Mouse (Mus musculus): ENCODE results near the gene Rhbg. TPM values are rescaled to one million over a fixed set of nuclear protein-coding genes. Genes with fewer than 3 reads are reported as not detected.

Gene Rhbg
- polyA plus RNA-seq, 1 experiment from 2014 or later = not detected

DNA sequence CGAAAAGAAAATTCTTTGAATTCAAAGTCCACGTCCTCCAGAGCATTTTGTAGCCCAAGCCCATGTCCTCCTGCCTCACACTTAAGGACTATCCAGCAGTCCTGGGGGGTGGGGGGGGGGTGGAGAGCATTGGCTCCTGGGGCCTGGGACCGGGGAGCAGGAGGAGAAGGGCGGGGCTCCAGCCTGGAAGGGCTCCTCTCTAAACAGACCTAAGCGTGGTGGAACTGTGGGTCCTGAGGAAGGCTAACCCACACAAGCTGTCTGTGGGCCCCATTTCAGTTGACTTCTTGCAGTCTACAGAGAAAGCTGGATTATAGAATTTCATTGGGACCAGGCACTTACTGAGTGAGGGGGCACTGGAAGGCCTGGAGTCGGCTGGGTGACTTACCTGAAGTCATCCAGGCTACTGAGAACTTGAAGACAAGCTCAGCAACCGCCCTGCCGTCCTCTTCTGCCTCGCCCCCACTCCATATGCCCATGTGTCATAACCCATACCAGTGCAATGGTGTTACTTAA lies 55.9 kb downstream of the Rhbg start:
- Histone ChIP-seq H3K4me1 (ENCODE audit: control insufficient read depth, insufficient read depth, low read length) (peaks cover 30% of the 10 kb centered on the region), H3K4me3 (ENCODE audit: low read depth, low read length) (no peak overlapping the region)
- DNase-seq (ENCODE audit: low spot score, missing footprints) = peak; percentile 94

DNA sequence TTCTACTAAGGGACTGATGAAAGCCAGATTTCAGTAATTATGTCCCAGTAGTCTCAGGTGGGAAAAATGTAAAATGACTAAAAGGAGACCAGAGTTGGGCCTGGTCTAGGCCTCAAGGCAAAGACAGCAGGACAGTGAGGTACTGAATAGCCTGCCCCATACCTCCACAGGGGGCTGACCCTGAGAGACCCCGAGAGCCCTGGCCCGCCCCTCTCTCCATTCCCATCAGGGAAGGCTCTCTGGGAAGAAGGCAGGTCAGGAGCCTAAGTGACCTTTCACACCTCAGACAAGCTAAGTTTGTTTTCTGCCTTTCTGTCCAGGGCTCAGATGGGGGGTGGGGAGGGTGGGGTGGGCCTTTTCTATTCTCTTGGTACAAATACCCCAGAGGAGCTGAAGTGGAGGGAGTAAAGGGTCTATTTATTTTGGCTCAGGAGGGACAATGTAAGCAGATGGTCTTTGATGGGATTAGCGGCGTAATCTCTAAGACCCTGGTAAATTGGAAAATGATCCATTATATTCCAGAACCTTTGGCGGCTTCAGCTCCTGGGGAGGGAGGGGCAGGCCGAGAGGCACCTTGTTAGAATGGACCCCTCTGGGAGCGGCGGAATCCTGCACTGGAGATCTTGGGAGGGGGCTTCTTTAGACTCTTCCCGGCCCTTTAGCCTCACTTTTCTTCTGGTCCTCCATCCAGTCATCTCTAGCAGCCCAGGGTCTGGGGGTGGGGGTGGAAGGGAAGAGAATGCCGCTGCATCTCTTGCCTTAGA lies 56.6 kb downstream of the Rhbg start:
- ATAC-seq (ENCODE audit: low FRiP score) = peak; percentile 81
- Histone ChIP-seq H3K27me3 (ENCODE audit: control insufficient read depth, insufficient read depth, low read length) (peaks cover 96% of the 10 kb centered on the region), H3K9me3 (ENCODE audit: control insufficient read depth, low read length) (peaks cover 6% of the 10 kb centered on the region; the same call in 1 of the 2 replicates), H3K36me3 (ENCODE audit: control insufficient read depth, insufficient read depth, low read length) (no peaks in the 10 kb centered on the region), H3K4me2 (peak overlapping the region; percentile 25), H3K4me1 (ENCODE audit: control insufficient read depth, insufficient read depth, low read length) (peaks cover 30% of the 10 kb centered on the region), H3K27ac (ENCODE audit: low read depth, low read length) (no peak overlapping the region), H3K9ac (ENCODE audit: low read length) (no peak overlapping the region), H3K4me3 (ENCODE audit: low read depth, low read length) (no peak overlapping the region)
- DNase-seq (ENCODE audit: low spot score, missing footprints) = peak; percentile 95
- WGBS = 2% methylated on average over 10 of the region's 10 CpGs

More for the DNA sequence above, 55.9 kb downstream of the Rhbg start:
- H3K27me3 ChIP-seq (ENCODE audit: control insufficient read depth, insufficient read depth, low read length) = peaks cover 96% of the 10 kb centered on the region
- WGBS = under 1% methylated on average over 9 of the region's 9 CpGs
- no peak overlapping the region for H3K27ac ChIP-seq (ENCODE audit: low read depth, low read length)
- H3K36me3 ChIP-seq (ENCODE audit: control insufficient read depth, insufficient read depth, low read length) = no peaks in the 10 kb centered on the region
- H3K9ac ChIP-seq (ENCODE audit: low read length) = no peak overlapping the region
- ATAC-seq (ENCODE audit: low FRiP score) = peak; percentile 53
- peak overlapping the region; percentile 25 for H3K4me2 ChIP-seq
- H3K9me3 ChIP-seq (ENCODE audit: control insufficient read depth, low read length) = peaks cover 3% of the 10 kb centered on the region; the same call in 1 of the 2 replicates

Small RNA genes lying within 50 kb of the gene (microRNA-seq; reads per million reads assigned to microRNA genes)
- gene Gm25641 (not detected), gene Mir3093 (15.5 reads per million, percentile 34 among the genes with 10 or more reads in this experiment), gene Mir9-1 (not detected)

Other genes with a start within 250 kb of the Rhbg start
- 0.11 TPM in 1 of 2 replicates, not detected in the other for gene Hapln2, start 227.1 kb downstream of the Rhbg start, polyA plus RNA-seq (2014; fragmentation: Nextera tagmentation; extraction: Ambion mirVana)
- gene Gpatch4, start 211.6 kb downstream of the Rhbg start, polyA plus RNA-seq (2014; fragmentation: Nextera tagmentation; extraction: Ambion mirVana) = 31.8 and 32.9 TPM in 2 replicates
- gene Naxe, start 196.2 kb downstream of the Rhbg start, polyA plus RNA-seq (2014; fragmentation: Nextera tagmentation; extraction: Ambion mirVana) = 126 and 128 TPM in 2 replicates
- not detected in 2 replicates for gene Ttc24, start 176.4 kb downstream of the Rhbg start, polyA plus RNA-seq (2014; fragmentation: Nextera tagmentation; extraction: Ambion mirVana)
- gene Iqgap3, start 172.7 kb downstream of the Rhbg start, polyA plus RNA-seq (2014; fragmentation: Nextera tagmentation; extraction: Ambion mirVana) = 15.0 and 16.5 TPM in 2 replicates
- gene Mef2d, start 112.3 kb downstream of the Rhbg start, polyA plus RNA-seq (2014; fragmentation: Nextera tagmentation; extraction: Ambion mirVana) = 9.0 and 10.9 TPM in 2 replicates
- gene Gm38392, start 32.5 kb upstream of the Rhbg start, polyA plus RNA-seq (2014; fragmentation: Nextera tagmentation; extraction: Ambion mirVana) = 0.11 TPM in 1 of 2 replicates, not detected in the other
- 7.5 and 7.9 TPM in 2 replicates for gene Tsacc, start 42.3 kb upstream of the Rhbg start, polyA plus RNA-seq (2014; fragmentation: Nextera tagmentation; extraction: Ambion mirVana)
- gene Cct3, start 42.4 kb upstream of the Rhbg start, polyA plus RNA-seq (2014; fragmentation: Nextera tagmentation; extraction: Ambion mirVana) = 746 and 783 TPM in 2 replicates
- gene Glmp, start 70.3 kb upstream of the Rhbg start, polyA plus RNA-seq (2014; fragmentation: Nextera tagmentation; extraction: Ambion mirVana) = 70.2 and 73.7 TPM in 2 replicates
- gene Tmem79, start 81.4 kb upstream of the Rhbg start, polyA plus RNA-seq (2014; fragmentation: Nextera tagmentation; extraction: Ambion mirVana) = 0.90 and 1.4 TPM in 2 replicates
- gene Smg5, start 81.6 kb upstream of the Rhbg start, polyA plus RNA-seq (2014; fragmentation: Nextera tagmentation; extraction: Ambion mirVana) = 45.8 and 46.8 TPM in 2 replicates
- gene Paqr6, start 109.9 kb upstream of the Rhbg start, polyA plus RNA-seq (2014; fragmentation: Nextera tagmentation; extraction: Ambion mirVana) = 0.15 and 0.29 TPM in 2 replicates
- 0.08 and 0.12 TPM in 2 replicates for gene Bglap3, start 118.0 kb upstream of the Rhbg start, polyA plus RNA-seq (2014; fragmentation: Nextera tagmentation; extraction: Ambion mirVana)
- gene Bglap2, start 124.0 kb upstream of the Rhbg start, polyA plus RNA-seq (2014; fragmentation: Nextera tagmentation; extraction: Ambion mirVana) = not detected in 2 replicates
- 0.48 TPM in 1 of 2 replicates, not detected in the other for gene Bglap, start 129.8 kb upstream of the Rhbg start, polyA plus RNA-seq (2014; fragmentation: Nextera tagmentation; extraction: Ambion mirVana)
- 128 and 132 TPM in 2 replicates for gene Pmf1, start 155.6 kb upstream of the Rhbg start, polyA plus RNA-seq (2014; fragmentation: Nextera tagmentation; extraction: Ambion mirVana)
- gene Slc25a44, start 170.4 kb upstream of the Rhbg start, polyA plus RNA-seq (2014; fragmentation: Nextera tagmentation; extraction: Ambion mirVana) = 20.8 and 22.3 TPM in 2 replicates
- gene Sema4a, start 206.5 kb upstream of the Rhbg start, polyA plus RNA-seq (2014; fragmentation: Nextera tagmentation; extraction: Ambion mirVana) = 6.3 and 6.8 TPM in 2 replicates

All from midbrain, embryonic 11.5 days (tissue).